Mouse (Mus musculus): ENCODE results near the gene Arrdc3. TPM values are rescaled to one million over a fixed set of nuclear protein-coding genes. Genes with fewer than 3 reads are reported as not detected.

The Arrdc3 gene
- polyA plus RNA-seq, 1 experiment from 2014 or later, result 66.6 TPM

DNA sequence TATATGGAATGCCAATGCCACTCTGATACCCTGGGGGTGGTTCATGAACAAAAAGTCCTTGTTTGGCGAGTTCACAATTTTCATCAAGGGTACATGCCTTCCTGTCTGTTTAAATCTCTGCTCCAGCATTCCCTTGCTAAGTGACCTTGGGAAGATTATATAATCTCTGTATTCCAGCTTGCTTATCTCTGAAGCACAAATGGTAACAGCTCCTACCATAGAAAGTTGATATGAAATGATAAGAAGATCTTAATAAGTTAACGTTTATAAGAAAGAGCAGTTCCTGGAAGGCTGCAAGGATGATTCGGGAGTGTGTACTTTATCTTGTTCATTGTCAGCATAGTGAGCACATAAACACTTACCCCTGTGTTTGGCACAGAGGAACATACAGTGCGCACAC, 46.8 kb downstream of the Arrdc3 start:
- Histone ChIP-seq H3K27ac (replicated peaks) (no peak overlapping the region), H3K27me3 (no peaks in the 10 kb centered on the region), H3K4me3 (no peak overlapping the region), H3K9ac (replicated peaks) (no peak overlapping the region), H3K4me2 (replicated peaks) (no peak overlapping the region), H3K36me3 (no peaks in the 10 kb centered on the region), H3K9me3 (no peaks in the 10 kb centered on the region), H3K4me1 (no peaks in the 10 kb centered on the region)
- WGBS, result 92% methylated on average over 4 of the region's 4 CpGs
- ATAC-seq (replicated peaks), result no peak

GRCm38 (mm10) chr13:80932816-80933402, 49.7 kb downstream of the Arrdc3 start:
- Histone ChIP-seq H3K36me3 (no peaks in the 10 kb centered on the region), H3K9me3 (no peaks in the 10 kb centered on the region), H3K9ac (replicated peaks) (no peak overlapping the region), H3K4me1 (no peaks in the 10 kb centered on the region), H3K4me3 (no peak overlapping the region), H3K27me3 (no peaks in the 10 kb centered on the region), H3K27ac (replicated peaks) (no peak overlapping the region), H3K4me2 (replicated peaks) (no peak overlapping the region)
- 75% methylated on average over 5 of the region's 5 CpGs for WGBS
- ATAC-seq (replicated peaks), result no peak

DNA sequence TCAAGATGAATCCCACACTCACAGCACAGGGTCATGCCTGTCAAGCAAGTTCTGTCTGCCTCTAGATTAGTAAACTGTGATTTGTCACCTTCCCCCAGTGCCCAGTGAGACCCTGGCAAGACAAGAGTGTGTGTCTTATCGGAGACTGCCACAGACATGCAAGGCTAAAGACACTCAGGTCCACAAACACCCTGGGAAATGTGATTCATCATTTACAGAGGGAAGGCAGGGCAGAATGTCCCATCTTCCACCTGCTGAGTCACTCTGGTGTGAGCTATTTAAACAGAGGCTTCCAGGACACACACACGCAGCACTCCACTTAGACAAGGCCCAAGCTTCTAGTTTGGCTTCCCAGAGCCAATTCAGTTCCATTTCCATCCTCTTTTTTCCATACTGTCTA, 53.2 kb downstream of the Arrdc3 start:
- H3K27ac ChIP-seq (replicated peaks), result no peak overlapping the region
- WGBS, result 93% methylated on average over 2 of the region's 2 CpGs
- H3K4me3 ChIP-seq, result no peak overlapping the region
- no peaks in the 10 kb centered on the region for H3K36me3 ChIP-seq
- no peak for ATAC-seq (replicated peaks)
- no peaks in the 10 kb centered on the region for H3K4me1 ChIP-seq
- H3K9me3 ChIP-seq, result no peaks in the 10 kb centered on the region
- H3K4me2 ChIP-seq (replicated peaks), result no peak overlapping the region
- H3K9ac ChIP-seq (replicated peaks), result no peak overlapping the region
- no peaks in the 10 kb centered on the region for H3K27me3 ChIP-seq

- 85% methylated on average over 4 of the region's 4 CpGs for WGBS
- ATAC-seq (replicated peaks), result no peak
Measured at GRCm38 (mm10) chr13:80939228-80939627, 56.0 kb downstream of the Arrdc3 start.

DNA sequence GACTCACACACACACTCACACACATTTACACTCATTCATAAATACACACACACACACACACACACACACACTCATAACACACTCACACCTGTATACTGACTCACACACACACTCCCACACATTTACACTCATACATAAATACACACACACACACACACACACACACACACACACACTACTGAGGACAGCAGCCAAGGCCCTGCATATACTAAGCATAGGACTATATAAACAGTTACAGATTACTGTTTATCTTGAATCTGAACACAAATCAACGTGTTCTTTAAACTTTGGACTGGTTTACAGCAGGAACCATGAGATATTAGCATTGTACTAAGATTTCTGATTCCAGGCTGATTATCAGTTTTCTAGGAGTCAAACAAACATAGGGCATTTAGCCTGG, 56.7 kb downstream of the Arrdc3 start:
- Histone ChIP-seq H3K27ac (replicated peaks) (no peak overlapping the region), H3K4me3 (no peak overlapping the region), H3K9ac (replicated peaks) (no peak overlapping the region), H3K27me3 (no peaks in the 10 kb centered on the region), H3K9me3 (no peaks in the 10 kb centered on the region), H3K4me2 (replicated peaks) (no peak overlapping the region), H3K4me1 (no peaks in the 10 kb centered on the region), H3K36me3 (no peaks in the 10 kb centered on the region)
- ATAC-seq (replicated peaks), result no peak
- 59% methylated on average over 1 of the region's 1 CpGs for WGBS

More at GRCm38 (mm10) chr13:80939228-80939627, 56.0 kb downstream of the Arrdc3 start:
- Histone ChIP-seq H3K36me3 (no peaks in the 10 kb centered on the region), H3K4me2 (replicated peaks) (no peak overlapping the region), H3K27me3 (no peaks in the 10 kb centered on the region), H3K9ac (replicated peaks) (no peak overlapping the region), H3K27ac (replicated peaks) (no peak overlapping the region), H3K4me1 (no peaks in the 10 kb centered on the region), H3K9me3 (no peaks in the 10 kb centered on the region), H3K4me3 (no peak overlapping the region)

- Histone ChIP-seq H3K36me3 (no peaks in the 10 kb centered on the region), H3K27ac (replicated peaks) (no peak overlapping the region), H3K9me3 (no peaks in the 10 kb centered on the region), H3K4me1 (no peaks in the 10 kb centered on the region), H3K4me3 (no peak overlapping the region), H3K27me3 (no peaks in the 10 kb centered on the region), H3K9ac (replicated peaks) (no peak overlapping the region), H3K4me2 (replicated peaks) (no peak overlapping the region)
- ATAC-seq (replicated peaks), result no peak
- WGBS, result 89% methylated on average over 5 of the region's 5 CpGs
Measured at GRCm38 (mm10) chr13:80940421-80940820, 57.2 kb downstream of the Arrdc3 start.

DNA sequence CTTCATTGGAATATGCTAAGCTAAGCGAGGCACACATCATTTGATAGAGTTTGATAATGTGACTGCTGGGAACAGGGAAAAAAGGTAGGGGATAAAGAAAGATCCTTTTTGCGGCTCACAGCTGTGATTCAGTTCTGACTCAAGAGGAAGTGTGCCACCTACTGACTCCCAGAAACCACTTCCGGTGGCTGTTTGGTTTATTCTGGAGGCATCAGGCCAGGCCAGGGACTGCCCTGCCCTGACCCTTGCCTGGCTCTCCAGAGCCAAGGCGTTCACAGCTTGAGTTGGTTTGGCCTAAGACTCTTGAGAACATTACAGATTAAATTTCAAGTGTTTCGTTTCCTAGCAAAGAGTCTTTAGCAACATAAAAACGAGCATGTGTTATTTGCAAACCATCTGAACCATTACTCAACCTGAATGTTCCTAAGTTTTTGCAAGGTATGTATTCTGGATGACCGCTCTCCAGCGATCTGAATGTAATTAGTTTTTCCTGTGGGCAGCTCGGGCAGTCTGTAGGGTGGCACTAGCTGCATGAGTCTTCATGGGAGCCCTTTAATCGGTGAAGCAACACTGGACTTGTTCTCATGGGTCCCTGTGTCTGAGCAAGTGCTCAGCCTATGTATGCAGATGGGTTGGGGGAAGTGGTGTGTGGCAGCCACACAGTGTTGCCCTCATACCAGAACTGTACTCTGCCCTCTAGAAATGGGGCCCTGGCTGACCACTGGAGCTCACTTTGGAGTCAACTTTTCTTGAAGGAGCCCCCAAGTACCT, 57.9 kb downstream of the Arrdc3 start:
- no peaks in the 10 kb centered on the region for H3K36me3 ChIP-seq
- no peak overlapping the region for H3K4me2 ChIP-seq (replicated peaks)
- no peak overlapping the region for H3K27ac ChIP-seq (replicated peaks)
- no peaks in the 10 kb centered on the region for H3K9me3 ChIP-seq
- no peaks in the 10 kb centered on the region for H3K4me1 ChIP-seq
- no peak overlapping the region for H3K4me3 ChIP-seq
- H3K9ac ChIP-seq (replicated peaks), result no peak overlapping the region
- 75% methylated on average over 10 of the region's 10 CpGs for WGBS
- no peaks in the 10 kb centered on the region for H3K27me3 ChIP-seq
- ATAC-seq (replicated peaks), result no peak

- Histone ChIP-seq H3K9ac (replicated peaks) (no peak overlapping the region), H3K4me1 (no peaks in the 10 kb centered on the region), H3K4me2 (replicated peaks) (no peak overlapping the region), H3K27me3 (no peaks in the 10 kb centered on the region), H3K27ac (replicated peaks) (no peak overlapping the region), H3K36me3 (no peaks in the 10 kb centered on the region), H3K9me3 (no peaks in the 10 kb centered on the region), H3K4me3 (no peak overlapping the region)
- ATAC-seq (replicated peaks), result no peak
Measured at GRCm38 (mm10) chr13:80944532-80944931, 61.3 kb downstream of the Arrdc3 start.
